Mouse (Mus musculus) kidney, adult 2 months (tissue): ENCODE results near the gene Hist1h2bc. TPM values are rescaled to one million over a fixed set of nuclear protein-coding genes. Genes with fewer than 3 reads are reported as not detected.
"Not testable (repeated sequence)": the region's sequence is repeated elsewhere in the genome, so short reads cannot be mapped to it uniquely, and the experiment has no call there.

ENCODE experiments used
- DNase-seq: peaks from one replicate; pipeline ENCODE4 v3.0.0; 2021
- H3K27ac ChIP-seq: fragments of 200-500 bp; 2 replicates; pipeline ENCODE4 v1.5.1; 2012; ENCODE audit warnings: low read depth, low read length, control low read depth, inconsistent platforms; ENCODE audit not compliant: insufficient read depth
- H3K27me3 ChIP-seq: fragments of 200-500 bp; replicated peaks from 2 replicates; pipeline ENCODE4 v1.6.1; 2012; ENCODE audit warnings: mild to moderate bottlenecking, moderate library complexity, low read length, inconsistent platforms; ENCODE audit not compliant: control insufficient read depth, insufficient read depth
- H3K36me3 ChIP-seq: fragments of 200-500 bp; 2 replicates; pipeline ENCODE4 v1.6.1; 2012; ENCODE audit warnings: mild to moderate bottlenecking, moderate library complexity, low read length, inconsistent platforms; ENCODE audit not compliant: control insufficient read depth, insufficient read depth
- H3K4me1 ChIP-seq: fragments of 200-500 bp; 2 replicates; pipeline ENCODE4 v1.6.1; 2011; ENCODE audit warnings: low read length; ENCODE audit not compliant: control insufficient read depth, insufficient read depth
- H3K4me3 ChIP-seq: fragments of 200-500 bp; 2 replicates; pipeline ENCODE4 v1.5.1; 2011; ENCODE audit warnings: mild to moderate bottlenecking, low read depth, low read length, control low read depth; ENCODE audit not compliant: insufficient read depth
- CTCF ChIP-seq: fragments of 200-500 bp; conservative IDR thresholded peaks from 2 replicates; pipeline ENCODE4 v1.5.1; 2011; ENCODE audit warnings: low read depth, mild to moderate bottlenecking, control low read depth, low read length, moderate library complexity, mixed read lengths; ENCODE audit not compliant: insufficient read depth, insufficient read length
- POLR2A ChIP-seq: fragments of 200-500 bp; IDR thresholded peaks from one replicate; pipeline ENCODE4 v1.6.1; 2011; ENCODE audit warnings: low read depth, low read length, control low read depth
- WGBS: fragments of 180-500 bp; shearing (Covaris S2); methylation state at CpG from one replicate; pipeline ENCODE4 v1.1.7; 2018; 5-methylcytosine and 5-hydroxymethylcytosine counted together
- polyA plus RNA-seq: library from polyadenylated mRNA; depleted of rRNA; stranded (reverse); fragments of >200 nt; gene quantifications from 2 replicates; pipeline ENCODE4 v1.2.3, GENCODE M21; 2012

Gene Hist1h2bc
- polyA plus RNA-seq, 1 experiment = 473 TPM

DNA sequence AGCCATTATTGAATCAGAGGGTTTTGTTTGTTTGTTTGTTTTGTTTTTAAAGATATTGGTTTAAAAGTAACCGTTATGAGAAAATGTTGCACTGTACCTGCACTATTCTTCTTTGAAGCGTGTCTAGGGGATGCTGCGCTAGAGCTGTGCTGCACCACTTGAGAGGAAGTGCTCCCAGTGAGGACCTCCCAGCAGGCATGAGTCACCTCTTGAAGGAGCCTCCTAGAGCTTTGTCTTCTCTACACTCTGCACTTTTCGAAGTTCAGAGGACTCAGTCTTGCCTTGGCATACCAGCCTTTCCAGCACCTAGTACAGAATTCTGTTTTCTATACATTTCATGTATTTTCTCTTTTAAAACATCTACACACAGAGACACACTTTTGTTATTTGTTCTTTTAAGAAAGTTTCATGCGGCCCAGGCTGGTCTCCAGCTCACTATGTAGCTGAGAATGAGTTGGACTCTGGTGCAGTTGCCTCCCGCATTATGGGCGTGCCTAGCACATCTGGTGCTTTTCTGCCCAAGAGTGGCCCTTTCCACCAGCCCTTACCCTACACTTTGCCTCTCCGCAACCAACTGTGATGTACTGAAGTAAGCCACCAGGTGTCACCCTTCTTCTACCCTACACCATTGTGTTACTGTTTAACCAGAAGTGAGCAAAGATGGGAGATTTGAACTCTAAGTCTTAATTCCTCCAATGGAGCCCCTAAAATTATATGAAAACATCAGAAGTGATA, 17.0 kb downstream of the Hist1h2bc start:
- TF ChIP-seq POLR2A = no peak
- peak; percentile 80 for TF ChIP-seq CTCF
- WGBS = 21% methylated on average over 8 of the region's 8 CpGs
- DNase-seq = peak; percentile 90

DNA sequence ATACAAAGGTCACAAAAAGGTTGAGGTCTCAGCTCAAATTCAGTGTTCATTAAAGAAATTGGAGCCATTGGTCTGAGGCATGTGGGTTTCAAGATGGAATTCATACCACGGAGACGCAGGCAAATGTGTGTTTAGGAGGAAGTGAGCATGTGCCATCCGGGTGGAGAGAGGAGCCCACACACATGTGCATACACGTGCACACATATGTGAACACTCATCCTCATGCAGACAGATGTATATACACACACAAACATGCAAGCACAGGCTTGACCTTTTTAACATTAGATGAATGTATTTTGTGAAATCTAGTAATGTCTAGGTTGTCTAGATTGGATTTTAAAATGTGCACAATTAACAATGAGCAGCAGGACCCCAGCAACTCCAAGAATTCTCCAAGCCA, 18.2 kb downstream of the Hist1h2bc start:
- no peak overlapping the region for H3K27ac ChIP-seq
- H3K27me3 ChIP-seq = no peaks in the 10 kb centered on the region
- DNase-seq = no peak
- no peaks in the 10 kb centered on the region; the same call in 1 of the 2 replicates for H3K36me3 ChIP-seq
- no peak overlapping the region for H3K4me3 ChIP-seq
- H3K4me1 ChIP-seq = no peaks in the 10 kb centered on the region; the same call in 1 of the 2 replicates
- no peak for TF ChIP-seq CTCF
- TF ChIP-seq POLR2A = no peak
- 78% methylated on average over 4 of the region's 4 CpGs for WGBS

More for the DNA sequence above, 17.0 kb downstream of the Hist1h2bc start:
- Histone ChIP-seq H3K4me3 (no peak overlapping the region), H3K4me1 (no peaks in the 10 kb centered on the region; the same call in 1 of the 2 replicates), H3K27ac (no peak overlapping the region), H3K36me3 (no peaks in the 10 kb centered on the region; the same call in 1 of the 2 replicates), H3K27me3 (no peaks in the 10 kb centered on the region)

DNA sequence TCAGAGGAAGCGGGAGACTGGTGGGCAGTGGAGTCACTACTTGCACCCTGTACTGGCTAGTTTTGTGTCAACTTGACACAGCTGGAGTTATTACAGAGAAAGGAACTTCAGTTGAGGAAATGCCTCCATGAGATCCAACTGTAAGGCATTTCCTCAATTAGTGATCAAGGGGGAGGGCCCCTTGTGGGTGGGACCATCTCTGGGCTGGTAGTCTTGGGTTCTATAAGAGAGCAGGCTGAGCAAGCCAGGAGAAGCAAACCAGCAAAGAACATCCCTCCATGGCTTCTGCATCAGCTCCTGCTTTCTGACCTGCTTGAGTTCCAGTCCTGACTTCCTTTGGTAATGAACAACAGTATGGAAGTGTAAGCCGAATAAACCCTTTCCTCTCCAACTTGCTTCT, 18.8 kb downstream of the Hist1h2bc start:
- H3K4me1 ChIP-seq, H3K27ac ChIP-seq, H3K27me3 ChIP-seq, H3K4me3 ChIP-seq, DNase-seq, H3K36me3 ChIP-seq: not testable (repeated sequence)
- 63% methylated on average over 2 of the region's 2 CpGs for WGBS

GRCm38 (mm10) chr13:23705751-23706356, 21.9 kb downstream of the Hist1h2bc start:
- no peak for DNase-seq
- 96% methylated on average over 7 of the region's 7 CpGs for WGBS
- Histone ChIP-seq H3K27ac (no peak overlapping the region), H3K4me3 (no peak overlapping the region), H3K4me1 (peaks cover 3% of the 10 kb centered on the region; the same call in 1 of the 2 replicates), H3K27me3 (no peaks in the 10 kb centered on the region), H3K36me3 (no peaks in the 10 kb centered on the region; the same call in 1 of the 2 replicates)
- TF ChIP-seq POLR2A (no peak), CTCF (no peak)

DNA sequence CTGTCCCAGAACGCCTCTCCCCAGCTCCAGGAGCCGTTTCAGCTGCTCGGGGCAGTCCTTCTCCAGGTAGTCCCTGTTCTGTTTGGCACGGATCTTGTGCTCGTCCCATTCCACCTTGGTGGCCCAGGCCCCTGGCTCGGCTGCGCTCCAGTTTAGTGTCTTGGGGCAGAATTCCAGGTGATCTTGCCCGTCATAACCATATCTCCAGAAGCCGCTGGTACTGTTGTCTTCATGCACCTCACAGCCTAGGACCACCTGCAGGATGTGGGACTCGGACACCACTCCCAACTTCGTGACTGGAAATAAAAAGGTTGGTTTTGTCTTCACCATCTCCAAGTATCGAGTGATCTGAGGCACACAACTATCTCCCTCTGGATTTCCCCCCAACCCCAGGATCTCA, 22.8 kb downstream of the Hist1h2bc start:
- Histone ChIP-seq H3K4me3 (no peak overlapping the region), H3K27ac (no peak overlapping the region), H3K4me1 (0 out of 2 replicates have a peak, but pooled peaks cover 3% of the 10 kb centered on the region), H3K27me3 (no peaks in the 10 kb centered on the region), H3K36me3 (no peaks in the 10 kb centered on the region; the same call in 1 of the 2 replicates)
- TF ChIP-seq CTCF (no peak), POLR2A (no peak)
- WGBS = 97% methylated on average over 12 of the region's 12 CpGs
- DNase-seq = no peak

DNA sequence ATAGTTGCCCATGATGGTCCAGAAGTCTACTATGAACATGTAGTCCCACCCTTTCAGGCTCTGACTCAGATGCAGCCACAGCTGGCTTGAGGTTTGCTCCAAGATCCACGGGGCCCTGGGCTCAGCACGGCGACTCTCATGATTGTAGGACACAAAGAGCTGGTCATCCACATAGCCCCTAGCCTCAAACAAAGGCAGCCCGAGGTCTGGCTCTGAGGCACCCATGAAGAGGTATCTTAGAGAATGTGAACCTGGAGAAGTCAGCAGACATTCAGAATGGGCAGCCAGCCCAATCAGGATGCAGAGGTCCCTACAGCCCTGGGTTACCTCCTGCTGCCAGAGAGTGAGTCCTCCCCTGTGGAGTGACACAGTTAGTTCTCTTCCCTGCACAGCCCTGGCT, 24.0 kb downstream of the Hist1h2bc start:
- TF ChIP-seq CTCF (no peak), POLR2A (no peak)
- Histone ChIP-seq H3K27ac (no peak overlapping the region), H3K27me3 (no peaks in the 10 kb centered on the region), H3K4me3 (no peak overlapping the region), H3K36me3 (no peaks in the 10 kb centered on the region; the same call in 1 of the 2 replicates), H3K4me1 (0 out of 2 replicates have a peak, but pooled peaks cover 3% of the 10 kb centered on the region)
- WGBS = 95% methylated on average over 4 of the region's 4 CpGs
- no peak for DNase-seq

GRCm38 (mm10) chr13:23708654-23709053, 24.7 kb downstream of the Hist1h2bc start:
- peak; percentile 27 for DNase-seq
- Histone ChIP-seq H3K36me3 (no peaks in the 10 kb centered on the region; the same call in 1 of the 2 replicates), H3K4me3 (no peak overlapping the region), H3K27me3 (no peaks in the 10 kb centered on the region), H3K4me1 (0 out of 2 replicates have a peak, but pooled peaks cover 3% of the 10 kb centered on the region), H3K27ac (no peak overlapping the region)
- TF ChIP-seq CTCF (no peak), POLR2A (no peak)
- WGBS = 61% methylated on average over 4 of the region's 4 CpGs
